Mouse (Mus musculus): ENCODE data around the gene Kdm5a. TPM values are rescaled to one million over a fixed set of nuclear protein-coding genes. Genes with fewer than 3 reads are reported as not detected.
A peak's percentile ranks its signal among the peaks of the same experiment; 100 is the strongest.

Gene Kdm5a
- polyA plus RNA-seq, 1 experiment from 2014 or later: 64.7 TPM

DNA sequence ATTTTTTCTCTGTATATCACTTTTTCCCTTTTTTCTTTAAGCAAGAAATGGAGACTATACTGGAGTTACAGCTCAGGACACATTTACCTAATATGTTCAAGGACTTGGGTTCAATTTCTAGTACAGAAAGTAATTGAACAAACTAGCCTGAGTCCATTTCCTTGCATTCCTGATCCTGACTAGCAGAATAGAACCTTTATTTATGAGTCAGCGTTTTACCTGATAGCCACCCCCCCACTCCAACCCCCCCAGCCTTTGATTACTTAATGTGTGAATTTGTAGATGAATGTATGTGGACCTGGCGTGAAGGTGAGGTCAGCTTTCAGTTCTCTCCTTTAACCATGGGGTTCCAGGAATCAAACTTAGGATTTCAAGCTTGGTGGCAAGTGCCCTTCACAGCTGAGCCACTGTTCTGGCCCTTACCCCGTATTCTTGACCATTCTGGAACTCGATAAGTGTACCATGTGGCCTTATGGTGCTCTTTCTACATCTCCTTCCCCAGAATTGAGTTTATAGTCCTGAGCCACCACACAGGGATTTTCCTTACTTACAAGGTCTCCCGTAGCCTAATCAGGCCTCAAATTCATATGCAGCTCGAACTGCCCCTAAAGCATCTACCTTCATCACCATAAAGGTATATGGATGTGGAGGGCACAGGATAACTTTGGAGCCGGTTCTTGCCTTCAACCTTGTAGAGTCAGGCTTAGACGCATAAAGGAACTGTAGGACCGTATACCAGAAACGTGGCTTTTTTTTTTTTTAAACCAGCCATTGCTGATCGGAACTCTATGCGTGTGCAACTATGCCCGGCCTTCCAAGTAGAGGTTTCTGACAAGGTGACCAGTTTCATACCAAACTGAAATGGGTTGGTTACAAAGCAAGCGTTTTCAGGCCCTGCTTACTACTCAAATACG lies 893 bp upstream of the Kdm5a start:
- Histone ChIP-seq H3K9ac (replicated peaks) (peak overlapping the region; percentile 89), H3K27ac (replicated peaks) (peak overlapping the region; percentile 94), H3K36me3 (peaks cover 11% of the 10 kb centered on the region), H3K4me1 (peaks cover 16% of the 10 kb centered on the region), H3K9me3 (no peaks in the 10 kb centered on the region), H3K27me3 (no peaks in the 10 kb centered on the region), H3K4me3 (peak overlapping the region; percentile 99), H3K4me2 (replicated peaks) (peak overlapping the region; percentile 90)
- ATAC-seq (ENCODE audit: low FRiP score, low read depth): no peak
- 28% methylated on average over 15 of the region's 15 CpGs for WGBS

DNA sequence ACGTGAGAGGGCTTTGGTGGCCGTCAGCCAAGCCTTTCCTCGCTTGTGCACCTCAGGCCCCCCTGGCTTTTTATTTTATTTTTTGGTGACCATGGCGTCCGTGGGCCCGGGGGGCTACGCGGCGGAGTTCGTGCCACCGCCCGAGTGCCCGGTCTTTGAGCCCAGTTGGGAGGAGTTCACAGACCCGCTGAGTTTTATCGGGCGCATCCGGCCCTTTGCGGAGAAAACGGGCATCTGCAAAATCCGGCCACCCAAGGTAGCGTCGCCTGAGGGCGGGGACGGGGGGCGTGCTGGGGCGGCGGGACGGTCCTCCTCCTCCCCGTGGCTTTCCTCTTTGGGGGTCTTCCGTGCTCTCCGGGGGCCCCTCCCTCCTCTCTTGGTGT lies 590 bp downstream of the Kdm5a start:
- Histone ChIP-seq H3K4me1 (peaks cover 16% of the 10 kb centered on the region), H3K9ac (replicated peaks) (peak overlapping the region; percentile 89), H3K9me3 (no peaks in the 10 kb centered on the region), H3K4me2 (replicated peaks) (peak overlapping the region; percentile 90), H3K36me3 (peaks cover 26% of the 10 kb centered on the region), H3K27me3 (no peaks in the 10 kb centered on the region), H3K4me3 (peak overlapping the region; percentile 99), H3K27ac (replicated peaks) (peak overlapping the region; percentile 94)
- ATAC-seq (ENCODE audit: low FRiP score, low read depth): no peak; the same call in 1 of the 2 replicates
- WGBS: under 1% methylated on average over 31 of the region's 31 CpGs

DNA sequence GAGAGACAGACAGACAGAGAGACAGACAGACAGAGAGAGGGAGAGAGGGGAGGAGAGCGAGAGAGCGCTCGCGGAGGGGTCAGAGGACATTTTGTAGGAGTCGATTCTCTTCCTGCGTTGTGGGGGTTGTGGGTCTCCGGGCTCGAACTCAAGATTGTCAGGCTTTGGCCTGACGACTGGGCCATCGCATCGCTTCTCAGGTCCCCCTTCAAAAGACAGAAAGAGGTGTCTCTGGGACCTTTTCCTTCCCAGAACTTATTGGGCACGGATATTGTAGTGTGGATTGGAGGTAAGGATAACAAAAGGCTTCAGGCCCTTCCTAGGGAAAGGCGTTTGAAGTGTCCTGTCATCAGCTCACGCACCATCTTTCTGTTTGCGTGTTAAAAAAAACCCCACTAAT lies 1.1 kb downstream of the Kdm5a start:
- peak overlapping the region; percentile 89 for H3K9ac ChIP-seq (replicated peaks)
- peaks cover 31% of the 10 kb centered on the region for H3K36me3 ChIP-seq
- WGBS: 8% methylated on average over 15 of the region's 15 CpGs
- no peak overlapping the region for H3K27ac ChIP-seq (replicated peaks)
- H3K9me3 ChIP-seq: no peaks in the 10 kb centered on the region
- ATAC-seq (ENCODE audit: low FRiP score, low read depth): no peak
- H3K4me2 ChIP-seq (replicated peaks): peak overlapping the region; percentile 90
- H3K27me3 ChIP-seq: no peaks in the 10 kb centered on the region
- peak overlapping the region; percentile 99 for H3K4me3 ChIP-seq
- H3K4me1 ChIP-seq: peaks cover 16% of the 10 kb centered on the region

DNA sequence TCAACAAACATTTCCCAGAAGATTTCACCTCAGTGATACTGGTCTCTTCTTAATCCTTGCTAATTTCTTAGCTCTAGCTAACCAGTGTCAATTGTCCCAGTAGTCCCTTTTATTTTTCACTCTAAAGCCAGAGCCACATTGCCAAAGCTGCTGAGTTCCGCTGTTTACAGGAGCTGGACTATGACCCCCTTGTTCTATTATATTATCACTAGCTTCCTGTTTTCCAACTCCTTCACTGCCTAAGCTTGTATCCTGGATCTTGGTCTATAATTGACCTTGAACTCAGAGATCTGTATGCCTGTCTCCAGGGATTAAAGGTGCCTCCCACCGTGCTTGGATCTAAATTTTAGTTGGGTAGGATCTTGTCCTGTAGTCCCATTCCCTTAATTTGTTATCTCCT lies 12.8 kb downstream of the Kdm5a start:
- WGBS: 90% methylated on average over 2 of the region's 2 CpGs
- Histone ChIP-seq H3K4me2 (replicated peaks) (no peak overlapping the region), H3K9ac (replicated peaks) (no peak overlapping the region), H3K36me3 (peaks cover 81% of the 10 kb centered on the region), H3K27ac (replicated peaks) (no peak overlapping the region), H3K9me3 (no peaks in the 10 kb centered on the region), H3K4me1 (no peaks in the 10 kb centered on the region), H3K4me3 (no peak overlapping the region), H3K27me3 (no peaks in the 10 kb centered on the region)
- no peak for ATAC-seq (ENCODE audit: low FRiP score, low read depth)

DNA sequence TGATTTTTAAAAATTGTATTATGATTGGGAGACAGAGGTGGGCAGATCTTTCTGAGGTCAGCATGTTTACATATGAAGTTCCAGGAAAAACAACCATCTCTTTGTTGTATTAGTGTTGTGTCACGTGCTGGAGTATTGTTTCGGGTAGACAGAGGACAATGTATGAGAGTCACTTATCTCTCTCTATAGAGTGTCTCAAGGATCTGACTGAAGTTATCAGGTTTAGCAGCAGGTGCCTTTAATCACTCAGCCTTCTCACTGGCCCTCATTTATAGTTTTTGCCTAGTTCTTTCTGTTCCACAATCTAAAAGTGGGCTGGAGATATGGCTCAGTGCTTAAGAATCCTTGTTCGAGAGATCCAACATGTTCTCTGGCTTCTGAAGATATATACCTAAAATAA lies 26.1 kb downstream of the Kdm5a start:
- no peaks in the 10 kb centered on the region for H3K9me3 ChIP-seq
- WGBS: 89% methylated on average over 3 of the region's 3 CpGs
- no peaks in the 10 kb centered on the region for H3K27me3 ChIP-seq
- H3K36me3 ChIP-seq: peaks cover 61% of the 10 kb centered on the region
- H3K27ac ChIP-seq (replicated peaks): no peak overlapping the region
- no peaks in the 10 kb centered on the region for H3K4me1 ChIP-seq
- no peak overlapping the region for H3K9ac ChIP-seq (replicated peaks)
- H3K4me3 ChIP-seq: no peak overlapping the region
- no peak for ATAC-seq (ENCODE audit: low FRiP score, low read depth)
- no peak overlapping the region for H3K4me2 ChIP-seq (replicated peaks)

DNA sequence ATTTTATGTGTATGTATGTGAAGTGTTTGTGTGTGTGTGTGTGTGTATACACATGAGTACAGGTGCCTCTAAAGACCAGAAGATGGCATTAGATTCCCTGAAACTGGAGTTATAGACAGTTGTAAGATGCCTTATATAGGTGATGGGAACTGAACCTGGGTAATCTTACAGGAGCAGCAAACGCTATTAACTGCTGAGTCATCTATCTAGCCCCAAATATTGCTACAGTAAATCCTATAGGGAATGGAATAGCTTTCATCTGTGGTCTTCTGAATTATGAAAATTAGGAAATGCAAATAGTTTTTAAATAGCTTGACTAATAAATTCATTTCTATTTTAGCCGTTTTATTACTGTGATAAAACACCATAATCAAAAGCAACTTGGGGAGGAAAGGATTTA lies 28.9 kb downstream of the Kdm5a start:
- H3K27me3 ChIP-seq: no peaks in the 10 kb centered on the region
- no peak overlapping the region for H3K4me2 ChIP-seq (replicated peaks)
- no peaks in the 10 kb centered on the region for H3K4me1 ChIP-seq
- no peak overlapping the region for H3K4me3 ChIP-seq
- H3K9me3 ChIP-seq: no peaks in the 10 kb centered on the region
- no peak for ATAC-seq (ENCODE audit: low FRiP score, low read depth)
- H3K9ac ChIP-seq (replicated peaks): no peak overlapping the region
- 93% methylated on average over 2 of the region's 2 CpGs for WGBS
- peaks cover 71% of the 10 kb centered on the region for H3K36me3 ChIP-seq
- H3K27ac ChIP-seq (replicated peaks): no peak overlapping the region

DNA sequence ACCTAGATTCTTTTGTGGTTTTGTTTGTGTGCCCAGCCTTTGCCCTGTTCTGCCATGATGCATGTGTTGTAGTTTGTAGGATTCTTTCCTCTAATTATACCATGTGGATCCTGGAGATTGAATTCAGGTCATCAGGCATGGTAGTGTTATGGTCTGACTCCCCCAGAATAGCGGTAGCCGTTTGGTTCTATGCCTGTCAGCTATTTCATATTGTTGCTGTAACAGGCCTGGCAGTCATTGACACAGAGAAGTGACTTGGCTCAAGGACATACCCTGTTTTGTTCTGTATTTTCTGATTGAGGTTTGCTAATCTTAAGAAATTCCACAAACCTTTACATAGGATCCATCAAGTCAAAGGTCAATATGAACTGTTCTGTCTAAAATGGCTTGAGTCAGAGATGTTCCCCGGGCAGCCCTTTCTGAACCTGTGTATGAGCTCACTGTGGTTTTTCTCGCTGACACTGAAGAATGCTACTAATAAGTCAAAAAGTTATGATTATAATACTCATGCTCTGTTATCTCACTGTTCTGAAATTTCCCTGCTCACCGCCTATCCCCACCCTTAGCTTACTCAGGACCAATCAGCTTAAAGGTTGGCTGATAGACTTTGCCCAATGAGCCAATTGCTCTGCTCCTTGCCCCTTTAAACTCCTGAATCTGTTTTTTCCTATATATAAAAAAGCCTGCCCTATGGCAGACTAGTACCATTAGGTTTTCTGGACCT lies 31.9 kb downstream of the Kdm5a start:
- Histone ChIP-seq H3K4me2 (replicated peaks) (no peak overlapping the region), H3K36me3 (peaks cover 79% of the 10 kb centered on the region), H3K27ac (replicated peaks) (no peak overlapping the region), H3K9me3 (no peaks in the 10 kb centered on the region), H3K4me1 (no peaks in the 10 kb centered on the region), H3K4me3 (no peak overlapping the region), H3K9ac (replicated peaks) (no peak overlapping the region), H3K27me3 (no peaks in the 10 kb centered on the region)
- ATAC-seq (ENCODE audit: low FRiP score, low read depth): no peak
- 96% methylated on average over 5 of the region's 5 CpGs for WGBS

DNA sequence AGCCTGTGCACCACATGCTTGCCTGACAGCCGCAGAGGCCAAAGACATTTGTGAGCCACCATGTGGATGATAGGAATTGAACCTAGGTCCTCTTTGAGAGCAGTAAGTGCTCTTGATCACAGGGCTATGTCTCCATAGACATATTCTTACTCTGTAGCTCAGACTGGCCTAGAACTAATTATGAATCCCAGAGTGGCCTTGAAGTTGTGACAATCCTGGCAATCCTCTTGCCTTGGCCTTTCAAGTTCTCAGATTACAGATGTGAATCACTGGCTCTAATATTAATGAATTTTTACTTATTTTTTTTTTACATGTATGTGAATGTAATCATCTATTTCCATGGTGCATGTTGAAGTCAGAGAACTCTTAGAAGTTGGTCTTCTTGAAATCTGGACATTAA lies 40.0 kb downstream of the Kdm5a start:
- no peak for ATAC-seq (ENCODE audit: low FRiP score, low read depth)
- H3K36me3 ChIP-seq: peaks cover 68% of the 10 kb centered on the region
- no peak overlapping the region for H3K27ac ChIP-seq (replicated peaks)
- H3K9me3 ChIP-seq: no peaks in the 10 kb centered on the region
- no peak overlapping the region for H3K9ac ChIP-seq (replicated peaks)
- H3K4me3 ChIP-seq: no peak overlapping the region
- H3K4me1 ChIP-seq: no peaks in the 10 kb centered on the region
- H3K27me3 ChIP-seq: no peaks in the 10 kb centered on the region
- H3K4me2 ChIP-seq (replicated peaks): no peak overlapping the region
- WGBS: 100% methylated on average over 1 of the region's 1 CpGs

DNA sequence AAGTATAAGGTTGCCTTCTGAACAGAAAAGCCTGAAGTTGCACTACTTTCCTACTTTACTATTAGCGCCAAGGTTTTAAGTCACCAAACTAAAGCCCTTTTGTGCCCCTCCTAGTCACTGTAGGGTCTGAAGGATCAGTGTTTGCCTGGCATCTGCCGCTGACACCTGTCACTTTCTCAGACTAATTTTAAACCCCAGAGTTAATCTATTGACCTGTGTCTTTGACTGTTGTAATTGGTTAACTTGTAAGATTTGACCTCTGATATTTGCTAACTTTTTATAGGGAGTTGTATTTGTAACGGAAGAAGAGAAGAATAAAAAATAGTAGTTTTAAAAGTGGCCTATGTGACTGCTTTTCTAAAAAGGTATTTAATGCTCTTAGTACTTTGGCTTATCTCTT lies 74.2 kb downstream of the Kdm5a start:
- Histone ChIP-seq H3K9ac (replicated peaks) (no peak overlapping the region), H3K4me3 (no peak overlapping the region), H3K4me2 (replicated peaks) (no peak overlapping the region), H3K9me3 (no peaks in the 10 kb centered on the region), H3K27me3 (no peaks in the 10 kb centered on the region), H3K36me3 (peaks cover 65% of the 10 kb centered on the region), H3K4me1 (no peaks in the 10 kb centered on the region), H3K27ac (replicated peaks) (no peak overlapping the region)
- WGBS: 90% methylated on average over 3 of the region's 3 CpGs
- ATAC-seq (ENCODE audit: low FRiP score, low read depth): no peak

DNA sequence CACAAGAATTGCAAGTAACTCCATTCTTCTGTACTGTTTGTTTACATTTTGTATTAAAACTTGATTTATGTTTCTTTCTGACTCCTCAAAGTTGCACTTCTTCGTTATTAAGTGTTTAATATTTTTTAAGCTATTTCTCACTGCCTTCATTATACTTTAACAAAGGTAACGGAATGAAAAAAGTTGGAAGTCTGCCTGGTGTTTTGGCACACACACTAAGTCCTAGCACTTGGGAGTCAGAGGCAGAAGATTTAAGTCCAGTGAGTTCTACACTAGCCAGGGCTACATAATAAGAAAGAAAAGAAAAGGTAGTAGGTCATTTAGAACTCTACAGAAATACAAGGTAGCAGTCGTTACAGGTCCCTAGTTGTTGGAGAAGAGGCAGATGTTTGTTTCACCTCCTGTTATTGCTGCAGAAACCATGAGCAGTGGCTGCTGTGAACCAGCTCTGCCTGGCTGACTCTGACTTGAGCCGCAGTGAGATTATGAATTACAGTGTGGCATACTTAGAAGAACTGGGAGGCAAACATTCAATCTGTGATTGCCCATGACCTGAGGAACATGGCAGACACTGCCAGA lies 78.3 kb downstream of the Kdm5a start:
- Histone ChIP-seq H3K27ac (replicated peaks) (no peak overlapping the region), H3K9me3 (no peaks in the 10 kb centered on the region), H3K9ac (replicated peaks) (no peak overlapping the region), H3K4me2 (replicated peaks) (no peak overlapping the region), H3K4me1 (no peaks in the 10 kb centered on the region), H3K36me3 (peaks cover 45% of the 10 kb centered on the region), H3K4me3 (no peak overlapping the region), H3K27me3 (no peaks in the 10 kb centered on the region)
- no peak for ATAC-seq (ENCODE audit: low FRiP score, low read depth)
- 96% methylated on average over 4 of the region's 4 CpGs for WGBS

DNA sequence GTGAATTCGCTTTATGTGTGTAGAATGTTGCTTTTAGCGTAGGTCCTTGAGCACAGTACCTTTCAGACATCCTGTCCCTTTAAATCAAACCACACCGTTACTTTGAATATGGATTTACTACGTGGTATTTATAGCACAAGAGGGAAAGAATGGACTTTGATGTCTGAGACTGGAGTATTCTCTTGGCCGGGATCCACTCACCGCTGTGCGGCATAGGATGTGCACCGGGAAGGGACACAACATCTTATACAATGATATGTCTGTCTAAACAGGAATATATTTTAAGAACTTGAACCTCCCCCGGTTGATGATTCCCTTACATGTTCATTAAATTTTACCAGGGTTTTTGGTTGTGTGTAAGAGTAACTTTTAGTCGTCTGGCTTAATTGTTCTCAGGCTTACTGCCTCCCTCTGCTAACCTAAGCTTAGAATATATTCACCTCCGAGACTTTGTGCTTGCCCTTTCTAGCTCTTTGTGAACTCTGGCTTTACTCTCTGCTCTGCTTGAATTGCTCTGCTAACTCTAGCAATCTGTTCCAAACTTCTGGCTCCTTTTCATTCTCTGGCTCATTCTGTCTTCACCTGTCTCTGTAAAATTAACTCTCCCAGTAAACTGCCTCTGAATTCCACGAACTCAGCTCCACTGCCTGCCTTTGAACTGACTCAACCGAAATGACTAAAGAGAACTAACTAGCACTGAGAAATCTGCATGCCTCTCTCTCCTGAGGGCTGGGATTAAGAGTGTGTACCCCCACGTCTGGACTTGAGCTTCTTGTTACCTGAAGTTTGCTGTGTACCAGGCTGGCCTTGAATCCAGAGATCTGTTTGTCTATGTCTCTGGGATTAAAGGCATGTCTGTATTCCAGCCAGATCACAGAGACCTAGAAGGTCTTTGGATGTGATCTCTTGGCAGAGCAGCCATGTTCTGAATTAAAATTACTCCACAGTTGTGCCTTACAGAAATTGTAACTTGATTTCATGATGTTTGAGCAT lies 79.7 kb downstream of the Kdm5a start:
- H3K9me3 ChIP-seq: no peaks in the 10 kb centered on the region
- no peak overlapping the region for H3K27ac ChIP-seq (replicated peaks)
- no peak for ATAC-seq (ENCODE audit: low FRiP score, low read depth)
- no peaks in the 10 kb centered on the region for H3K27me3 ChIP-seq
- H3K9ac ChIP-seq (replicated peaks): no peak overlapping the region
- H3K36me3 ChIP-seq: peaks cover 37% of the 10 kb centered on the region
- no peak overlapping the region for H3K4me3 ChIP-seq
- WGBS: 85% methylated on average over 14 of the region's 14 CpGs
- no peaks in the 10 kb centered on the region for H3K4me1 ChIP-seq
- H3K4me2 ChIP-seq (replicated peaks): no peak overlapping the region

Measured in midbrain, embryonic 12.5 days (tissue).